Mouse (Mus musculus) kidney, adult 2 months (tissue): ENCODE measurements at regions not wholly inside any gene's neighbourhood (a gene's known extent, or its start where the extent isn't known, plus 50 kb on each side); places are given as distances from the start of the nearest gene placed in this dataset.

Experiments
- DNase-seq: peaks from one replicate; pipeline ENCODE4 v3.0.0; 2021
- H3K27ac ChIP-seq: fragments of 200-500 bp; 2 replicates; pipeline ENCODE4 v1.5.1; 2012; ENCODE audit warnings: low read depth, low read length, control low read depth, inconsistent platforms; ENCODE audit not compliant: insufficient read depth
- H3K27me3 ChIP-seq: fragments of 200-500 bp; replicated peaks from 2 replicates; pipeline ENCODE4 v1.6.1; 2012; ENCODE audit warnings: mild to moderate bottlenecking, moderate library complexity, low read length, inconsistent platforms; ENCODE audit not compliant: control insufficient read depth, insufficient read depth
- H3K36me3 ChIP-seq: fragments of 200-500 bp; 2 replicates; pipeline ENCODE4 v1.6.1; 2012; ENCODE audit warnings: mild to moderate bottlenecking, moderate library complexity, low read length, inconsistent platforms; ENCODE audit not compliant: control insufficient read depth, insufficient read depth
- H3K4me1 ChIP-seq: fragments of 200-500 bp; 2 replicates; pipeline ENCODE4 v1.6.1; 2011; ENCODE audit warnings: low read length; ENCODE audit not compliant: control insufficient read depth, insufficient read depth
- H3K4me3 ChIP-seq: fragments of 200-500 bp; 2 replicates; pipeline ENCODE4 v1.5.1; 2011; ENCODE audit warnings: mild to moderate bottlenecking, low read depth, low read length, control low read depth; ENCODE audit not compliant: insufficient read depth
- CTCF ChIP-seq: fragments of 200-500 bp; conservative IDR thresholded peaks from 2 replicates; pipeline ENCODE4 v1.5.1; 2011; ENCODE audit warnings: low read depth, mild to moderate bottlenecking, control low read depth, low read length, moderate library complexity, mixed read lengths; ENCODE audit not compliant: insufficient read depth, insufficient read length
- POLR2A ChIP-seq: fragments of 200-500 bp; IDR thresholded peaks from one replicate; pipeline ENCODE4 v1.6.1; 2011; ENCODE audit warnings: low read depth, low read length, control low read depth
- WGBS: fragments of 180-500 bp; shearing (Covaris S2); methylation state at CpG from one replicate; pipeline ENCODE4 v1.1.7; 2018; 5-methylcytosine and 5-hydroxymethylcytosine counted together

DNA sequence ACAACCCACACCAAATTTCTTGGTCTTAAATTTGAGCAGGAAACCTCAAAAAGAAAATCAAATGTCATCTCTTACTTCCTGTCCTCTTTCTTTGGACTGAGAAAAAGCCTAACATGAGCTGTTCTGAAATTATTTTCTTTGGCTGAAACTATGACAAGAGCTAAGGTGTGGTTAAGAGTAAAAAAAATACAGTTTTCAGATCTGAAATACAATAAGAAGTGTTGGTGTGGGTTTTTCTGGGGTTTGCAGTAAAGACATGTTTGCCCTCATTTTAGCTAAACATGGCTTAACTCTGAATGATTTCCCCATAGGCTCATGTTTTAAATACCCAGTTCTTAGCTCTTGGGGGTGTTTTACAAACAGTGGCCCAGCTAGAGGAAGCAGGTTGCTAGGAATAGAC lies 451.8 kb upstream of the Klf4 start:
- H3K4me1 ChIP-seq: no peaks in the 10 kb centered on the region
- TF ChIP-seq CTCF (no peak), POLR2A (no peak)
- no peaks in the 10 kb centered on the region for H3K36me3 ChIP-seq
- no peak for DNase-seq
- H3K27me3 ChIP-seq: no peaks in the 10 kb centered on the region
- H3K27ac ChIP-seq: no peak overlapping the region
- no peak overlapping the region for H3K4me3 ChIP-seq

DNA sequence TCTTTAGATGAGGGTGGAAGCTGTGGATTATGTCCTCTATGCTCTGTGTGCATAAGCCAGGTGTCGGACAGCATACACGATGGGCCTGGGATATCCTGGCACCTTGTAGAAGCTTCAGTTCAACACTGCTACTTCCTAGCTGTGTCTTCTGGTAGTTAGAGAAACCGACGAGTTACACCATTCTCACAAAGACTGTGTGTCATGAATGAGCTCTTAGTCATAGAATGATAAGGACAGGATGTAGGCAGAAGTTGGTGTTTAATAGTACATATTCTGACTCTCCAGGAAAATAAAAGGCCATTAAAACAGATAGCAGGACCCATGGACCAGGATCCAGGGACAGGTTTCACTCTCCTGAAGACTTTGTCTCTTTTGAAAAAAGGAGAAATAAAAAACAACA lies 446.3 kb upstream of the Klf4 start:
- Histone ChIP-seq H3K27me3 (no peaks in the 10 kb centered on the region), H3K4me3 (no peak overlapping the region), H3K36me3 (no peaks in the 10 kb centered on the region), H3K27ac (no peak overlapping the region), H3K4me1 (no peaks in the 10 kb centered on the region)
- 85% methylated on average over 4 of the region's 4 CpGs for WGBS
- no peak for DNase-seq
- TF ChIP-seq POLR2A (no peak), CTCF (no peak)

DNA sequence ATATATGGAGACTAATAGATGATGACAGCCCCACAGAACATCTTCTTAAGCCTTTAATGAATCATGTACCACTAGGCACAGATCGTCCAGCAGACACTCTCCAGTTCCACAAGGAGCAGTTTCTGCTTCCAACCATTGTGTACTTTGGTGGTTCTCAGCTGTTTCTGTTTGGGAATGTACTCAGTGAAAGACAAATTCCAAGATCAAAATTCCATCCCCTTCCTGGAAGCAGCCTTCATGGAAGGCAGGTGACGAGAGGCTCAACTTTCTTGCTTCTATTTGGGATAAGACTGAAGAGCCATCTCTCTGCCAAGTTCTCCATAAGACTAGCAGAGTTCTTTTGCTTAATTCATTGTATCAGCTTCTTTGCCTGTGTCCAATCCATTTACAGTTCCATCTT lies 444.0 kb upstream of the Klf4 start:
- no peaks in the 10 kb centered on the region for H3K27me3 ChIP-seq
- H3K4me1 ChIP-seq: no peaks in the 10 kb centered on the region
- TF ChIP-seq CTCF: no peak
- TF ChIP-seq POLR2A: no peak
- no peak for DNase-seq
- H3K27ac ChIP-seq: no peak overlapping the region
- H3K36me3 ChIP-seq: no peaks in the 10 kb centered on the region
- 84% methylated on average over 2 of the region's 2 CpGs for WGBS
- no peak overlapping the region for H3K4me3 ChIP-seq

DNA sequence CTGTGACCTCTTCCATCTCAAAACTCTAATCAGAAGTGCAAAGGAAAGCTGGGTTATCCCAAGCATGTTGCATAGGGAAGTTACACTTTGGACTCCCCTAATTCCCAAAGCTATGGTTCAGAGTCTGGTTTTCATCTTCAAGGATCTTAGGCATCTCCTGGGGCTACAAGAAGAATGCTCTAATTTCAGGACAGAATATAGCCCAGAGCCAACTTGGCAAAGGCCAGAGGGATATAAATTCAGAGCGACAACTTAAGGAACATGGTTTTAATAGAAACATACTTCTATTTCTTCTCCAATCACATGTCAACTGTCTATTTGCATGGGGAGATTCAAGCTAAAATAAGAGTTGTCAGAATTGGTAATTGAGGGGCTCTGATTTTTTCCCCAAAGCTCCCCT lies 441.4 kb upstream of the Klf4 start:
- Histone ChIP-seq H3K4me3 (no peak overlapping the region), H3K27me3 (no peaks in the 10 kb centered on the region)
- WGBS: 88% methylated on average over 1 of the region's 1 CpGs

DNA sequence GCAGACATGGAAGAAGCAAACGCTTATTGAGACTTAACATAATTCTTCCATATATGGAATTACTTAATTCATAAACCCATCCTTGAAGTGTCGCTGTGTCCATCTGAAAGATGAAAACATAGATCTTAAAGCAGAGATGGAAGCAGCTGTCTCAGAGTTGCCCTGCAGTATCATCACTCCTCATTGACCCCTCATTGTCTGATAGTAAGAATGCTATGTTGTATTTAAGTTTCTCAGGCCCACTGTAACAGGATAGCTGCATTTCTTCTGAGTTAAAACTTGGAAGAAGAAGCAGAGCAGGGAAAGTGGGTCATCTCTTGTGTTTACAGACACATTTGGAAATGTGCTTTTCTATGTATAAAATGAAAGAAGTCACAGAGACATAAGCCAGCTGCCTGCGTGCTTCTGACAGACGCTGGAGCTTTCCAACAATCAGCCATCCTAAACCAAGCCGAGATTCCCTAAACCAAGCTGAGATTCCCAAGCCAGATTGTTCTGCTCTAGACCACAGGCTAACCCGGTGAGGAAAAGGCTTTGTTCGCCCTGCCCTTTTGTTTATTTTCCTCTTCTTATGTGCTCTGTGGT lies 440.1 kb upstream of the Klf4 start:
- DNase-seq: no peak
- H3K36me3 ChIP-seq: no peaks in the 10 kb centered on the region
- WGBS: 79% methylated on average over 7 of the region's 7 CpGs
- H3K4me1 ChIP-seq: no peaks in the 10 kb centered on the region
- H3K27me3 ChIP-seq: no peaks in the 10 kb centered on the region
- H3K4me3 ChIP-seq: no peak overlapping the region
- TF ChIP-seq CTCF (no peak), POLR2A (no peak)
- no peak overlapping the region for H3K27ac ChIP-seq

More for the DNA sequence above, 441.4 kb upstream of the Klf4 start:
- DNase-seq: no peak
- TF ChIP-seq POLR2A (no peak), CTCF (no peak)
- no peaks in the 10 kb centered on the region for H3K4me1 ChIP-seq
- H3K36me3 ChIP-seq: no peaks in the 10 kb centered on the region
- no peak overlapping the region for H3K27ac ChIP-seq

DNA sequence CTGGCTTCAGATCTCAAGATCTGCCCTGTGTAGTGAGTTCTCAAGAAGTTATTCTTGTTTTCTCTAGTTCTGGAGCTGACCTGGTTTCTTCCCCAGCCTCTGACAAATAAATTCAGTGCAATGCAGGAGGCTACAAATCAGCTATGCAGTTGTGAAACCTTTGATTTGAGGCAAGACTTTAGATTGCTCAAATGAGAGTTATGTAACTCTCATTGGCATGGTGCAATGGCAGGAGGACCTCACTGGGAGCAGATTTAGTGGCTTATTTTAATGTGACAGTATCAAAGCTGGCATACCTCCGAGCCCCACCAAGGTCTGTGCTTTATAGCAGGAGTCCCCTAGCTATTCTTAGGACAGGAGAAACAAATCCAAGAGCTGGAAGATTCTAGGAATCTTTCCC lies 427.8 kb upstream of the Klf4 start:
- no peaks in the 10 kb centered on the region for H3K4me1 ChIP-seq
- peak; percentile 3 for DNase-seq
- 83% methylated on average over 1 of the region's 1 CpGs for WGBS
- H3K27ac ChIP-seq: no peak overlapping the region
- no peak for TF ChIP-seq CTCF
- TF ChIP-seq POLR2A: no peak
- no peaks in the 10 kb centered on the region for H3K27me3 ChIP-seq
- H3K36me3 ChIP-seq: no peaks in the 10 kb centered on the region
- H3K4me3 ChIP-seq: no peak overlapping the region

DNA sequence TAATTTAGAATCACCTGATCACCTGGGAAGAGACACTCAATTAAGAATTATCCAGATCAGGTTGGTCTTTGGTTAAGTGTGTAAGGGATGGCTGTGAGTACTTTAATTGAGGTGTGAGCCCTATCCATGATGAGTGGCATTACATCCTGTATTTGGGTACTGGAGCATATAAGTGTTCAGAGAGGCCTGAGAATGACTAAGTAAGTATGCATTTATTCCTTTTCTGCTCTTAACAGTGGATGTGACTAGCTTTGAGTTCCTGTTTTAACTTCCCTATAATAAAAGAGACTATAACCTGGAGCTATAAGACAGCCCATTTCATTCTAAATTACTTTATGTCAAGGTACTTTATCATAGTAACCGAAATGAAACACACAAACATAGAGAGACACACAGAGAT lies 421.4 kb upstream of the Klf4 start:
- H3K4me3 ChIP-seq: no peak overlapping the region
- 93% methylated on average over 1 of the region's 1 CpGs for WGBS
- no peaks in the 10 kb centered on the region for H3K36me3 ChIP-seq
- no peak for DNase-seq
- TF ChIP-seq POLR2A: no peak
- no peak for TF ChIP-seq CTCF
- H3K27ac ChIP-seq: no peak overlapping the region
- no peaks in the 10 kb centered on the region for H3K27me3 ChIP-seq
- no peaks in the 10 kb centered on the region for H3K4me1 ChIP-seq
